Mouse (Mus musculus) layer of hippocampus, adult 11-12 months (tissue): ENCODE data around the gene Dctn3.
"Not testable (repeated sequence)": the region's sequence is repeated elsewhere in the genome, so short reads cannot be mapped to it uniquely, and the experiment has no call there.

Source experiments
- DNase-seq: peaks from one replicate; pipeline ENCODE4 v3.0.0; 2022; ENCODE audit warnings: low spot score

The Dctn3 gene

DNA sequence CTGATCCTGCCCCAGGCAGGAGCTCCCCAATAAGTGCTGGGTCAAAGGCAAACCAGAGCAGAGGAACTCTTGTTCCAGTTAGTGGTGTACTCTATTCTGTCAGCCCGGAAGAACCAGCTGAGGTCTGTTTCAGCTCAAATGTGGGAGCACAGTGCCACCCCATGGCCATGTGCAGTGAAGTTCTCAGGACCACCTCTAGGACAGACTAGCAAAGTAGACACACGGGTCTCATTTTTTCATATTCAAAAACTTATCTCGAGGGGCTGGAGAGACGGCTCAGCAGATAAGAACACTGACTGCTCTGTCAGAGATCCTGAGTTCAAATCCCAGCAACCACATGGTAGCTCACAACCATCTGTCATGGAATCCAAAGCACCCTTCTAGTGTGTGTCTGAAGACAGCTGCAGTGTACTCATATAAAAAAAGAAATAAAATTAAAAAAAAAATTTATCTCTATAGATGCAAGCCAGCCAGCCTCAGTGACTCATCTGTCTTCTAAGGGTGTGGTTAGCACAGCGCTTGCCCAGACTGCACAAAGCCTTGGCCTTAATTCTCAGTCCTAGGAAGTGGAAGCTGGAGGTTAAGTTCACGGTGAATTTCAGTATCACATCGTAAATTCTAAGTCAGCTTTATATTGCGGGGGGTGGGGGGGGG, 14.8 kb upstream of the Dctn3 start:
- DNase-seq: peak; percentile 82

DNA sequence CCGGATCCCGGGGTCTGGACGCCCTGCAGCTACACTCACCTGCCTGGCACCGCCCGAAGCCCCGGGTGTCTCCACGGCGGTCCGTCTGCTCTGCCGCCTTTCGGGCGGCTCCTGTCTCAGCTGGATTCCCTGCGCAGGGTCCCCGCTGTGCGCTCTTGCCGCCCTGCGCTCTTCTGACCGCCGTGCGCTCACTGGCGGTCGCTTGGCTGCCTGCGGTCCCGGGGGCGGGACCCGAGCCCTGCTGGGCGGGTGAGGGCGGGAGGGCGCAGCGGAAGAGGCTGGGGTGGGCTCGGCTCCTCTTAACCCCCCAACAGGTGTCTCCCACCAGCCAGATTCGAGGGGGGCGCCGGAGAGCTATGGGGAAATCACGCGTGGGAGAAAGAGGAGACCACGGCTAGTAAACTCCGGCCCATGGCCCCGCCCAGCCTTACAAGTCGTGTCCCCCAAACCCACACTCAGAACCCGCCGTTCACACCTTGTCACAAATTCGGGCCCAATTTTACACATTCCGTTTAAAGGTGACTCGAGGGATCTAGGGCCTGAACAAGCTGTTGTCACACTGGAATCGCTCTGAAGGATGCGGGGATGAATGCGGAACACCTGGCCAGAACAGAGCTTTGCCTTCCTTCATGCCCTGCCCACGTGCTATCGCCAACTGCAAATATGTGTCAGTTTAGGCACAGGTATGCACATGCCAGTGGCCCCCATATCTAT, 8.2 kb upstream of the Dctn3 start, which contains the start of gene Arid3c:
Gene Arid3c (minus strand): TSS at position 91 of the 714 bp plus-strand sequence.
- DNase-seq: no peak

- DNase-seq: no peak
Measured at GRCm38 (mm10) chr4:41726826-41727621, 4.1 kb upstream of the Dctn3 start.

GRCm38 (mm10) chr4:41716834-41717233, 6.1 kb downstream of the Dctn3 start:
- DNase-seq: no peak

DNA sequence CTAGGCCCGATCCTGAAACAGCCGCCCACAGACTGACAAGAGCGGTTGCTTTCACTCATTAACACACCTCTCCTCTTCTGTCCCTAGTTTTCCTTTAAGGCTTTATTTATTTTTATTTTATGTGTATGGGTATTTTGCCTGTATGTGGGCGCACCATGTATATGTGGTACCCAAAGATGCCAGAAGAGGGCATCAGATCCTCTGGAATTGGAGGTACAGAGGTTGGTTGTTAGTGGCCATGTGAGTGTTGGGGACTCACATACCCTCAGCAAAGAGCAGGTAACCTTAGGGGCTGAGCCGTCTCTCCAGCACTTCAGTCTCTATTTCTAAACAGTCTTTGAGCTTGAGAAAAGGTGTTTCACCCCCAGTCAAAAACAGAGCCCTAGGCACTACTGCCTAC, 7.4 kb downstream of the Dctn3 start:
- DNase-seq: peak; percentile 70

- DNase-seq: no peak
Measured at GRCm38 (mm10) chr4:41715082-41715481, 7.9 kb downstream of the Dctn3 start.

DNA sequence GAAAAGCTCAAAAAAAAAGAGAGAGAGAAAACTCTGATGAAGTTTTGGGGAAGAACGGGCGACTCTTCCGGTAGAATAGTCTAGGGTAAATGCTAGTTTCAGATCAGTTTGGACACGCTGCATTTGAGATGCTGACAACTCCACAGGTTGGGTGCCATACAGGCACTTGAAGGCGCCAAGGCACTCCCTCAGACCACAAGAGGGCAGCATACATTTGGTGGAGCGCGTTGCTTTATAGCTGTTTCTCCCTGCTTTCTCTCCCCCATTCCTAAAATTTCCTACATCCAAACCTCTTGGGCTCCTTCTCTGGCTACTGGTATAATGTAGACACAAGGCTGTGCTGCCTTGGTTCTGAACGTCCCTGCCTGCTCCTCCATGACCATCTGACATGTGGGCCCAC, 8.7 kb downstream of the Dctn3 start:
- peak; percentile 84 for DNase-seq

DNA sequence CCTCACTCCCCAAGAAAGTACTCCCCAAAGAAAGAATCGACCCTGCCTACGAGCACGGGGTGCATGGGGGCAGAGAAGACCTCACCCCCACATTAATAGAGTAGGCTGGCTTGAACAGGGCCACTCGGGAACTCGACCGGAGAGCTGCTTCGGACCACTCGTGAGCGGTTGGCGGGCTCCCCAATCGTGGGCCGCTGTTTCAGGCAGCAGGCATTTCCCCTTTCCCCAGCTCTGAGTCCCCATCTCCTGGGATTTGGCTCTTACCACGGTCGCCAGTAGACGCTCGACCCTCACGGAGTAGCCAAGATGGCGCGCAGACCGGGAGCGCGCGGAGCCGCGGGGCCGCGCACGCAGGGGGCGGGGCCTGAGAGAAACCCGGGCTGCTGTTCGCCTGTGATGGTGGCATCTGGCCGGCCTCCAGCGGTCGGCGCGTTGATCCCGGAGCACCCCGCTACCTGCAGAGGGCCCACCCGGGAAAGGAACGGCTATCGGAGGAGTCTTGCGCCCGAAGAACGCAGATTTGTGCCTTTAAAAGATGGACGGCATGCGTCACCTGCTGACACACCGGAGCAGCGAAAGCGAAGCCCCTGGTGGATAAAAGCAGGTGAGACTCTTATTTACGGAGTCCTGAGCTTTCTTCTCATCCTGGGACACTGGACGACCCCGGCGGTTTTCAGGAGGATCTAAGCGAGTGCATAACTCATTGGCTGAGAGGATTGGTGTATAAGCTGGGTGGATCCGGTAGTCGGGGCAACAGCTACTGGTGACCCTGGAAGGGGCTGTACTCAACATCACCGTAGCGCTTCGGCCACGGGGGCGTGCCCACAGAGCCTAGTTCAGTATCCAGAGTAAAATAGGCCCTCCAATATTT, 9.5 kb downstream of the Dctn3 start, which contains the start of gene Rpp25l:
Gene Rpp25l (minus strand): TSS at position 338 of the 871 bp plus-strand sequence.
- DNase-seq: peak; percentile 82

GRCm38 (mm10) chr4:41712421-41713196, 10.4 kb downstream of the Dctn3 start:
- DNase-seq: no peak

GRCm38 (mm10) chr4:41711705-41712375, 11.1 kb downstream of the Dctn3 start:
- no peak for DNase-seq

DNA sequence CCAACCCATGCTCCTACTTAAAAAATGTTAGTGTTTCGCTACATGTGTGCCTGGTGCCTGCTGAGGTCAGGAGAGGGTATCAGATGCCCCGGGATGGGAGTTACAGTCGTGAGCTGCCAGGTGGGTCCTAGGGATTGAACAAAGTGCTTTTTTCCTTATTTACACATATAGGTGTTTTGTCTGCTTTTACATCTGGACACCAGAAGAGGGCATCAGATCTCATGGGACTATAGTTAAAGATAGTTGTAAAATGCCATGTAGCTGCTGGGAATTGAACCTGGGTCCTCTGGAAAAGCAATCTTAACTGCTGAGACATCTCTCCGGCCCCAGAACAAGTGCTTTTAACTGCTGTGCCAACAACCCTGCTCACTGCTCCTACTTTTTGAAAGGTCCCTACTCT, 12.7 kb downstream of the Dctn3 start:
- no peak for DNase-seq

GRCm38 (mm10) chr4:41708192-41708745, 14.7 kb downstream of the Dctn3 start:
- peak; percentile 75 for DNase-seq

- peak; percentile 74 for DNase-seq
Measured at GRCm38 (mm10) chr4:41707011-41707535, 15.9 kb downstream of the Dctn3 start.

- DNase-seq: no peak
Measured at GRCm38 (mm10) chr4:41705922-41706754, 16.8 kb downstream of the Dctn3 start.

DNA sequence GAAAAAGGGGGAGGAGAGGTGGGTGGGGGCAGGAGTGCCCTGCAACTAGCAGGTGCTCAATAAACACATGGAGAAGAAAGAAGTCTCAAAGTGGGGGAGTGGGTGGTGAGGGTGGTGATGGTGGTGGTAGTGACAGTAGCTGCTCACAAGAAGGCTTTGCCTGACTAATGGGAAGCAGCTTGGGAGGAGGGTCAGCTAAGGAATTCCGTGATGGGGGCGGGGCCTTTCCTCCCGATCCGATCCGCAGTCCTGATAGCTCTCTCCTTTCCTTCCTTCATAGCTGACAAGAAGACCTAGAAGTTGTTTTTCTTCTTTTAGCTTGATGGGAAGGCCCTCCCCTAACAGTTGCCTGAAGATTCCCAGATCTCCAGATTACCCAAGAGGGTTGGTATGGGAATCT, 18.3 kb downstream of the Dctn3 start:
- DNase-seq: no peak

DNA sequence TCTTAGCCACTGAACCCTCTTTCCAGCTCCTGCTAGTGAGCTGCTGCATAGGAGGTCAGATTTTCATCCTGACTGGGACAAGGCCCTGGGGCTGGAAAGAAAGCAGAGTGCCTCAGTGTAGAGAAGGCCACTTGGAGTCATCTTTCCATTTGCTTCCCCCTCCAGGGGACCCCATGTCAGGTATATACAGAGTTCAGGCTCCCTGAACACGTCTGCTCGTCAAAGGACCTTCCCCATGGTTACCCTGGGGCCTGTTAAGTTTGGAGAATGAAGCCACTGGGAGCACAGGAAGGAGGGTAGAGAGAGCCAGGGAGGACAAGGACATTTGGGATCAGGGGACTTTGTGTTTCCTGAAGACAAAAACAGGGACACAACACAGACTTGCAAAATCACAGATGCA, 20.7 kb downstream of the Dctn3 start:
- not testable (repeated sequence) for DNase-seq

- not testable (repeated sequence) for DNase-seq
Measured at GRCm38 (mm10) chr4:41700224-41700623, 22.7 kb downstream of the Dctn3 start.

DNA sequence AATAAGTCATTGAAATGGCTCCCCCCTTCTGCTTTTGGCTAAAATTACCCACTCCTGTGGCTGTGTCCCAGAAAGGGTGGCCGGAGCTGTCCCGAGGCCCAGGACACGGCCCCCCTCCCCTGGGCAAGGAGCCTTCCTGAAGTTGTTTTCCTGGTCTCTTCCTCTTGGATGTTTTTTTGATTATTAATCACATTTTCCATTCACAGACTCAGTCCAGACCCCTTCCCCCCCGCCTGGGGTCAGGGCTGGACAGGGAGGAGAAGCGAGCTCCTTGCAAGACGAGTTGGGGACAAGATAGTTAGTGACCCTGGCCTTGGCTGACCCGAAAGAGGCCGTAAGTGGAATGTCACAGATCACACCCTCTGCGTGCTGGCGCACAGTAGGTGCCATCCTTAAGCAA, 23.2 kb downstream of the Dctn3 start, which contains the start of gene Il11ra1:
Gene Il11ra1 (plus strand): TSS at position 207 of the 400 bp plus-strand sequence.
- not testable (repeated sequence) for DNase-seq
